Mouse (Mus musculus) C2C12 (cell line): ENCODE measurements around the gene Tcf12.

Experiments
- CEBPB ChIP-seq: IDR thresholded peaks from one replicate; pipeline ENCODE4 v1.6.1; 2011; ENCODE audit warnings: low read depth, mild to moderate bottlenecking, control low read depth, moderate library complexity
- CTCF ChIP-seq: IDR thresholded peaks from one replicate; pipeline ENCODE4 v1.5.1; 2011; ENCODE audit not compliant: control insufficient read depth, insufficient read depth, insufficient read length
- MYOD1 ChIP-seq: IDR thresholded peaks from one replicate; pipeline ENCODE4 v1.6.1; 2011; ENCODE audit warnings: low read depth; ENCODE audit not compliant: control insufficient read depth, insufficient read length
- MYOG ChIP-seq: IDR thresholded peaks from one replicate; pipeline ENCODE4 v1.6.1; 2011; ENCODE audit not compliant: control insufficient read depth, insufficient read length; ENCODE audit errors: extremely low read depth
- USF1 ChIP-seq: IDR thresholded peaks from one replicate; pipeline ENCODE4 v1.6.1; 2011; ENCODE audit warnings: low read depth, mild to moderate bottlenecking, control low read depth, moderate library complexity

GRCm38 (mm10) chr9:71830365-71830764 lies 281.3 kb downstream of the Tcf12 start:
- TF ChIP-seq CTCF: no peak
- no peak for TF ChIP-seq CEBPB
- TF ChIP-seq MYOG: no peak
- TF ChIP-seq MYOD1: no peak
- no peak for TF ChIP-seq USF1
